Mouse (Mus musculus): ENCODE data around the gene Washc2.

- no peak for TF ChIP-seq MAX (IDR thresholded peaks at IDR 0.05)
- no peak for TF ChIP-seq MYOG (IDR thresholded peaks at IDR 0.05; ENCODE audit: control insufficient read depth, extremely low read depth, insufficient read length)
Measured at GRCm38 (mm10) chr6:116183509-116183908, 24.3 kb upstream of the Washc2 start.

Measured in C2C12 (cell line).